Mouse (Mus musculus) retina, embryonic 14.5 days (tissue): ENCODE measurements at regions not wholly inside any gene's neighbourhood (a gene's known extent, or its start where the extent isn't known, plus 50 kb on each side); places are given as distances from the start of the nearest gene placed in this dataset.
A peak's percentile ranks its signal among the peaks of the same experiment; 100 is the strongest.
"Not testable (repeated sequence)": the region's sequence is repeated elsewhere in the genome, so short reads cannot be mapped to it uniquely, and the experiment has no call there.

ENCODE experiments used
- DNase-seq: peaks from one replicate; pipeline ENCODE4 v3.0.0-alpha.2; 2015; ENCODE audit warnings: low spot score

DNA sequence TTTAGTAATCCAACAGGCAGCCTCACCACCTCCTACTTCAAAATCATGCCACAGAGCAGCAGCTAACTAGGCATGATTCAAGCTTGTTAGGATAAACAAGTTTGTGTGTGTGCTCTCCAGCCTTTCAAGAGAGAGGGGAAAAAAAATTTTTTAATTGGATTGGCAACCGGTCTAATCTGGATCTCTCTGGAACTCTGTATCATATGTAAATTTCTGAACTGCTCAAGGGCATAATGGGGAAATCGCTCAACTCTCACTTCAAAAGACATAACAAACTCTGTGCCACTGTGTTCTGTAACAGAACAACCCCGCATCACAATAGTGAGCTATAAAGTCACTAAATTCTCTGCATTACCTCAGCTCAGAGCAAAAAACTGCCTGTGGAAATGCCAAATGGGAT lies 147.9 kb upstream of the Krtap11-1 start:
- no peak for DNase-seq

DNA sequence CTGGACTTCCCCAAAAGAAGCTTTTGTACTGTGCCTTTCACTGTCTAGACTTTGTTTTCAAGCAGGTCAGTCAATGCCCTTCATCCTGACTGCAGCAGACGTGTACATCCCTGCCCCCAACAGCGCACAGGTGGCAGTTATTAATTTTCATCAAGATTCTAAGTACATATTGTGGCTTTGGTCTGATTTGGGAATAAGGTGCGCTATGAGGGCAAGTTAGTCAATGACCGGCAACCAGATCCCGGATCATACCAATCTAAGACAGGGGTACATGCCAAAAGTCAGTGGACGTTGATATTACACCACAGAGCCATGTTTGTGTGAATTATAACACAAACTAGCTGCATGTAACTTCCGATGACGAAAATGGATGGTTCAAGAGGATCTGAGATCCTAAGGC lies 144.7 kb upstream of the Krtap11-1 start:
- not testable (repeated sequence) for DNase-seq

DNA sequence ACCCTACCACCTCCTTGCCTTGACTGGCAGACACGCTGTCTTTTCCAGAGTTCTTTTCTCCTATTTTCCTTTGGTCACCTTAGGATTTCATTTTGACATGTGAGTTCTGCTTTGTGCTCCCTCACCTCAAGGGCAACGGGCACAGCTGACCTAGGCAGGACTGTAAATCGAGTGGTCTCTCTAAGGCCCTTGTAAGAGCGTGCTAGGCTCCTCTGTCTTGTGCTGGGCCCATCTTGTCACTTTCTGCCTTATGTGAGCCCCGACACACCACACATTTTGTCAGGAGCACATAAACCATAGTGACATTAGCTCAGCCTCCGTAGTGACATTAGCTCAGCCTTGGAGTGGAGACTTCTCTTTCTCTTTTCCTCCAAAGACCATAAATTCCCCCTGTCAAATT lies 133.3 kb upstream of the Krtap11-1 start:
- no peak for DNase-seq

DNA sequence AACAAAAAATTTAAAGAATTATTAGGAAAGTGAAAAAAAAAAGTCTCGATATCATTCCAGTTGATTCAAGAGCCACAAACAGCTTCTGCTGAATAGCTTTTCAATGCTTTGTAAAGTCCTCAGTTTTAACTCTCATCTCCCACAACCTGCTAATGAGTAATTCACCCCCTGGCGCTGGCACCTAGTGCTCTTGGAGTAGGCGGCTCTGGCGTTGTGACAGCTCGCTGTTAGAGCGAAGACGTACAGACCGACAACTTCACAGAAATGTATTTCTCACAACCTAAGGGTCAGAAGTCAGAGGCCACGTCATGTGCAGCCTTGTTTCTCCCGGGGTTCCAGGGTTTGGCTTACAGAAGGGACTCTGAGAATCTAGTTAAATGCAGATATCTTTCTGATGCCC lies 132.2 kb upstream of the Krtap11-1 start:
- no peak for DNase-seq

DNA sequence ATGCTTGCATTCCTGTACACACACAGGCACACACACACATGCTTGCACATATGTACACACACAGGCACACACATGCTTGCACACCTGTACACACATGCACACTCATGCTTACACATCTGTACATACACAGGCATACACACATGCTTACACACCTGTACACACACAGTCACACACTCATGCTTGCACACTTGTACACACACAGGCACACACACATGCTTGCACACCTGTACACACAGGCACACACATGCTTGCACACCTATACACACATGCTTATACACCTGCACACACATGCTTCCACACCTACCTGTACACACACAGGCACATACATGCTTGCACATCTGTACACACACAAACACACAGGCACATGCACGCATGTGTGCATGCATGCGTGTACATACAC lies 131.4 kb upstream of the Krtap11-1 start:
- DNase-seq, result no peak

DNA sequence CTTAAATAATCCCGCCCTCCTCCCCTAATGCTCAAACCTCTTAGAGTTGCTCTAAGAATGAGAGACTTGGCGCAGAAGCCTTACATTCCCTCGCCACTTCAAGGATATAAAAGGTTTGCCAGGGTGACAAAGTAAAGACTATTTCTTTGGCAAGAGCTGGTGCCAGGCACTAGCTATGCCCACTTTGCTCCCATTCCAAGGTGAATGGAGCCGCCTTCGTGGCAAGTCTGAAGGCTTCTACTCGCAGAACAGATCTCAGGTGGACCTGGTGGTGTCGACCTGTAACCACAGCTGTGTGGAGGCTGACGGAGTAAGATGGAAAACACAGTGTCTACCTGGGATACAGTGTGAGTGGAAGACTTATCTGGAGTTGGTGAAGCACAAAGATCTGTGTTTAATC lies 130.8 kb upstream of the Krtap11-1 start:
- DNase-seq, result no peak

DNA sequence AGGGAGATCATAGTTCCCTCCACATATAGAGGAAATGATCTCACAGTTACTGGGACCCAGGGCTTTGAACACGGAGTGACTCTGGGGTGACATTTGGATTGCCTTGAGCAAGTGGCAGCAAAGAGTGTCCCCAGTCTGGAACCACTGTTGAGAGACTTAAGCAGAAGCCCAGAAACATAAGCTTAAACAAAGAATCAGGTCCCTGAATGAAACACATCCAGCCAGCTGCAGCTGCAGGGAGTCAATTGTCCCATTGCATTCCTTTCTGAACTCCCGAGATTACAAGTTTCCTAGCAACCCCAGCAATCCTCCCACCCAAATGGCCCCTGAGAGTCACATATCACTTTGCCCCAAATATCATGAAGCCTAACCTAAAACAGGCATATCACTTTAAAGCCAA lies 128.7 kb upstream of the Krtap11-1 start:
- peak; percentile 23 for DNase-seq

DNA sequence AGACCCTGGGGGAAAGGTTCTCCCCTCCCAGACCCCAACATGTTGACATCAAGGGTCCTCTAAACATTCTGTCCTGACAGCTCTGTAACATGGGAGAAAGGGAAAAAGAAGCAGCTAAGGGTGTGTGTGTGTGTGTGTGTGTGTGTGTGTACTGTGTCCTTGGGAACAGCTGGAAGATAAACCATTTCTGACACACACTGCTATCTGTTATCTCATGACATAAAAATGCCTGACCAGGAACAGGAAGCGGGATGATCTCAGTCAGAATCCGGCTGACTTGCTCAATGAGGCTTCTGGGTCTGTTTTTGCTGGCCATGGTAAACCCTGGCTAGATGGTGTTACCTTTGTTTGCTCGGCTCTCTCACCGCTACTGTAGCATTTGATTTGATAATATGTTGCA lies 124.8 kb upstream of the Krtap11-1 start:
- no peak for DNase-seq

DNA sequence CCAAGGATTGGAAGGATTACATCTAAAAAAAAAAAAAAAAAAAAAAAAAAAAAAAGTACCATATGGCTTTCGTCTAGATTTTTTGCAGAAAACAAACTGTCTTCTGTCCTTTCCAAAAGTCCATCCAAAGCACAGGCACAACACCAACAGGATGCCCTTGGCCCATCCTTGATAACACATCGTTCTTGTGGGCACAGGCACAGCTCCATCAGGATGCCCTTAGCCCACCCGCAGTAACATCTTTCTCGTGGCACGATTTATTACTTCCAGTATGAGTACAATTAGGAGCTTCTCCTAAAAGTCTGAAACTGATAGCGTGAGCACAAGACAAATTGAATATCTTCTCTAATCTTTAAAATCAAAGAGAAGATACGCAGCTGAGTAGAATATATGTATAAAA lies 124.4 kb upstream of the Krtap11-1 start:
- no peak for DNase-seq

DNA sequence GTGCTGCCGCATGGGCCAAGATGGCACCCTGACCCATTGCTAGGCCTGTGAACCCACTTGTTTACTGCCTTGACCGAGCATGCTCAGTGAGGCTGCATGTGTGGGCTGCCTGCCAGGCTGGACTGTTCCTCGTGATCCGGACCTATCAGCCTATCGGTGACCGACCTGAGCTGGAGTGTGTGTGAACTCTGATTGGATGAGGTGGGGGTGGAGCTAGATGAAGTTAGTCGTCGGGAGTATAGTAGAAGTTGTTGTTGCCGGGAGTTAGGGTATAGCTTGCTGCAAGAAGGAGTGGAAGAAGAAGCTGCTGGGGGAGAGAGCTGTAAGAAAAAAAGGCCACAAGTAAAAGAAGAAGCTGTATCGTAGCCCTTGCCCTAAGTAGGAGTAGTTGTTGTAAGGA lies 122.3 kb upstream of the Krtap11-1 start:
- DNase-seq, result no peak

DNA sequence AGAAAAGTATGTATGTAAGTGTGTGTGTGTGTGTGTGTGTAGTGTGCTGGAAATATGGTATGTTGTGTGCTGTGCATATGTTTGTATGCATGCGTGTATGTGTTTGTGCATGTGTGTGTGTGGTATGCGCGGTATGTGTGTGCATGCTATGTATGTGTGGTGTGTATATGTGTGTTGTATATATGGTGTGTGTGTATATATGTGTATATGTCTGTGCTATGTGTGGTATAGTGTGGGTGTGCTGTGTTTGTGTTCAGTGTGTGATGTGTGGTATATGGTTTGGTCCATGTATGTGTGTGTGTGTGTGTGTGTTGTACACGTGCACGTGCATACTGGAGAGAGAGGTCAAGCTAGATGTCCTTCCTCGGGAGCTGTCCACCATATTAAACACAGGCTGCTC lies 108.5 kb upstream of the Krtap11-1 start:
- no peak for DNase-seq

DNA sequence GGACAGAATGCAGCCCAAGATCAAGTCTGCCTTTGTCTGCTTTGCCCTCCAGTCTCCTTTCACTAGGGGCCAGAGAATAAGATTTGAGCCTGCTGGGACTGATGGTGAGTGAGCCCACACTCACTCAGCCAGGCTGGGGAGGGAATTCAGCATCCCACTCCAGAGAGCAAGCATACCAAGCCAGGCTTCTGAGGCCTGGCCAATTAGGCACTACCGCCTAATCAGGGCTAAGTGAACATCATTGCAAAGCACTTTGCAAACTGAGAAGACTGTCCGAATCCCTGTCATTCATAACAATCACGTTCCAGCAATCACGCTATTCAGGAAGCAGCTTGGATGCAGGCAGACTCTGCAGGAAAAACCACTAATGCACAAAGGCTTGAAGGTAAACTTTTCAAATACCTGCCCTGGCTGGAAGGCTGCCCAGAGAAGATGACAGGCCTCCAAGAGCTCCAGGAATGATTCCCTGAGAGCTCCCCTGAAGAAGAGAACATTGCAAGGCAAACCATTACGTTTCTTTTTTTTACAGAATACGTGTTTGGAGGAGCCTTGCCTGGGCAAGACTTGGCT lies 107.5 kb upstream of the Krtap11-1 start:
- DNase-seq, result no peak

DNA sequence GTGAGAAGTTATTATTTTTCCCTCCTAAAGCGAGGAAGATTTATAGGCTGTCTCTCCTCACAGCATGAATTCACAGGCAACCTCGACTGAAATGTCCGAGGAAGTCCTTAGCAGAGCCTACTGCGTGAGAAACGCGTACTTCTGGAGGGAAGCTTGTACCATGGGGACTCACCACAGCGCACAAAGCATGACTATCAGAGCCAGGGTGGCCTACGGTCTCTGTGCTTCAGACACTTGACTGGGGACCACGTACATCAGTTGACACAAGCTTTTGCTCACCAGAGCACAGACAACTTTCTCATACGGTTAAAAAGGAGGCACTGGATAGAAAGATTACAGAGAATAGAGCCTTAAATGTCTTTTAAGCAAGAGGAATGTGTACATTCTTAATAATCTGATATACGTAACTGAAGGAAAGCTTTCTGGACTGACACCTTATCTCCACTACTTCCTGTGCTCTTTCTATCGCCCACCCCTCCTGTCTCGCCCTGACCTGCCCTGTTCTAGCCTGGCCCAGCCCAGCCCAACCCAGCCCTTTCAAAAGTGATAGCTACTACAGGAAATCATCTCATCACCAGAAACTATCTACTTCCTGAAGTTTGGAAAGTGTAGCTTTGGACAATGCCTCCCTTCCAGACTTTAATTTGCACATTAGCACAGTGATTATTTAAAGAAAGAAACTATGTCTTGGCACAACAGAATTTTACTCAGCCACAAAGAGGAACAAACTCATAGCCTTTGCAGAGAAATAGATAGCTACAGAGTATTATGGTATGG lies 104.2 kb upstream of the Krtap11-1 start:
- no peak for DNase-seq

DNA sequence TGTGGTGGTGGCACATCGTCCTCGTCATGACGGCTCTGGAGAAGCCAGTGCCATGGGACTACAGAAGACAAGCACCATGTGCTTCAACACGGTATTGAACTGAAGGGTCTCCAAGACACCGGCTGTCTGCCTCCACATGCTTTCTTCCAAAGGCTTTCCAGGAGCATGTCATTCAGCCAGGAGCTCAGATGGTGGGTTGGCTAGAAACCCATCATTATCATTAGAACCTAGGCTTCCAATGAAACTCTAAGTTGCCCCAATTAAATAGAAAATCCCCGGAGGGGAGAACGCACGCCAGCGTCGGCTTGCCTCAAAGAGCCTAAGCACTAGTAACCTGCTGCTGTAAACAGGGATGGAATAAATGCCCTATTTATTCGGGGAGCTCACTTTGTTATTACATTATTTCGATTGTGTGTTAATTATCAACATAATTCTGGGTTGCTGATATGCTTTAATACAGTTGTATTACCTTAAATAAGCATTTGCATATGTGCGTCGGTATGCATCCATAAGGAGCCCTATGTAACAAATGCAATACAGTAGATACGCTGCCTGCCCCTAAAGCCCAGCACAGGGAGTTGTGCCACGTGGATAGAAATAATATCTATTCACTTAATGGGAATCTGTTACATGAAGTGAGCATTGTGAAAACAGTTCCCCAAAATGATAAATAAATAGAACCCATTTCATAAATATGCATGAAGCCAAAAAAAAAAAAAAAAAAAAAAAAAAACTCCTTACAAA lies 103.3 kb upstream of the Krtap11-1 start:
- DNase-seq, result no peak

DNA sequence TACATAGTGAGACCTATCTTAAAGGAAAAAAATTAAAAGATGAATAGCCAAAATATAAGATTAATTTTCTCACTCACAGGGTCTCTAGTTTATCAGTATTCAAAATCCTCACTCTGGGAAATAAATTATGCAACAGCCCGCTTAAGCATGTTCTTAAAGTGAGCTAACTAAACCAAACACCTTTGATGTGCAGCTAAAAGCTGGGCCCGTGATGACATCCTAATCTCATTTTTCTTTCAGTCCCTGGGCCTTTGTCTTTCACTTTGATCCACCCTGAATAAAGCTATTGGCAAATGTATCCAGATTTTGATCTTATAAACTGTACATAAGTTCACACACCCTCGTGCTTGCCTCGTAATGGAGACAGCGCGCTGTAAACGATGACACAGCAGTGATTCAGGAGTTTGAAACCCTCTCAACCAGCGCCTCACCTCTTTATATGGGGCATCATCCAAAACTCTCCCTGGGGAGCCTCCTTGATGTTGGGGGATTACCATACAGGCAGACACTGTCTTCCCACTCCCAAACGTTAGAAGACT lies 100.3 kb upstream of the Krtap11-1 start:
- no peak for DNase-seq

DNA sequence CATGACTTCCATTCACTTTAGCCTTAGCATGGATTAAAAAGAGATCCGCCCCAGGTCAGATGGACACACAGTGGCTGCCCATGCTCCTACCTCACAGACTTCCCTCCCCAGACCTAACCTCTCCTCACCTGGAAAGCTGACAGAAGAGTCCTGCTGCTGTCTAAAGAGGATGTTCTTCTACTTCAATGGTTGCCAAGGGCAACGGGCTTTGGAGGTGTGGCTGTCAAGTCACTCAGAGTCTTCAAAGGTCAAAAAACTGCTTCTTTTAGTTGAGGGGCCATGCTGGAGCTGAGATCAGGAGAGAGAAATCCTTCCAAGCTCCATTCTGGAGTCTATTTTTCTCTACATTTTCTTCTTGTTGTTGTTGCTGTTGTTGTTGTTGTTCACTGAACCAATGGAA lies 89.1 kb upstream of the Krtap11-1 start:
- no peak for DNase-seq

DNA sequence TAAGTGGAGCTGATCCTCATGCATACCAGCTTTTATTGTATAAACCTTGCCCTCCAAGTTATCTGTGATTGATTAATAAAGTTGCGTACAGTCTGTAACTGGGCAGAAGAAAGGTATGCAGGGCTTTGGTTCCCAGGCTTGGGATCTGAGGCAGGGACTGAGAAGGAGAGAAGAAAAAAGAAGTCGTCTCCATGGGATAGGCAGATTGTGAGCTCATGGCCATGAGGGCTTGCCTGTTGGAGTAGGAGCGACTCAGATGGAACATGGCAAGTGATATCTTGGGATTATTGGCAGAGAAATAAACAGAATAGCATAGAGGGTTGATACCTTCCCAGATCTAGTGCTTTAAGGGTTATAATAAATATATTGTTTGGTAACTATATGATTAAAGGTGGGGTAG lies 85.1 kb upstream of the Krtap11-1 start:
- DNase-seq, result no peak

DNA sequence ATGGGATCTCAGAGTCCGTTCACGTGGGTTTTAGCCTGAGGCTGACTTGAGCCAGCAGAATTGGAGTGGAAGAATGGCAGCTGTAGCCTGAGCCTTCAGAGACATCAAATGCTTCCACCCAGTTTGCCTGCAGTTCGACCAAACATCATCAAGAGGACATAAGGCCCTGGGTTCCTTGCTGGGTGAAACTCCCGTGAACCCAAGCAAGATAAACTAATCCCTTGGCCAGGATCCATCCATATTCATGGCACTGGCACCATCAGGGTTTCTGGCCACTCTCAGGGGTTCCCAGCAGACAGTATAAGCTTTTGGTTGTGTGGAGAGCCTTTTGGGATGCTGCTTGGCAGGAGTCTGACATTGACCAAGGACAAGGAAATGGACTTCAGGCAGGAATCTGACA lies 77.7 kb upstream of the Krtap11-1 start:
- no peak for DNase-seq

DNA sequence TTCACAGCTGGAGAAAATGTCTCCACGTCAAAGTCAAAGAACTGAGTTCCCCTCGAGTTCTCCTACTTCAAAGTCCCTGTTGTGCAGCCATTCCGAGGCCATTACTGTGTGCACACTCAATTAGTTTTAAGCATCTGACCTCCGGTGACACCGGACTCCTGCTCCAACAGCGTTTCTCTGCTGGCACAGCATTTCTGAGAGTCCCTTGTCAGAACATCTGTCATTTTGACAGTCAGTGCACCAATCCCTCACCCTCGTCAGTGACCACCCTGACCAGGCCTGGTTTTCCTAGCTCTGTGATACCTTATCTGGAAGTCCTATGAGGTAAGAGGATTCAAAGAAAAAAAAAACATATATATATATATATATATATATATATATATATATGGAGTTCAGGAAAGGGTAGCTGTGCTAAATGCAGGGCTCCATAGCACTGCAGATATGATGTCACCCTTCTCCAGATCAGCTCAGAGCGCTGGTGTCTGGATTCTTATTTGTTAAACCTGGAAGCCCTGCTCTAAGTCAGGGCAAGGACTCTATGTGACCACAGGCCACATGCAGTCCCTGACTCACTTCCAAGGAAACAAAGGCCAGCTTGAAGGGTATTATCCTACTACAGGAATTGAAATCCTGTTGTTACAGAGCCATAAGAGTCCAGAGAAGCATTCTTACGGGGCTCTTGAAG lies 63.1 kb upstream of the Krtap11-1 start:
- peak; percentile 36 for DNase-seq

DNA sequence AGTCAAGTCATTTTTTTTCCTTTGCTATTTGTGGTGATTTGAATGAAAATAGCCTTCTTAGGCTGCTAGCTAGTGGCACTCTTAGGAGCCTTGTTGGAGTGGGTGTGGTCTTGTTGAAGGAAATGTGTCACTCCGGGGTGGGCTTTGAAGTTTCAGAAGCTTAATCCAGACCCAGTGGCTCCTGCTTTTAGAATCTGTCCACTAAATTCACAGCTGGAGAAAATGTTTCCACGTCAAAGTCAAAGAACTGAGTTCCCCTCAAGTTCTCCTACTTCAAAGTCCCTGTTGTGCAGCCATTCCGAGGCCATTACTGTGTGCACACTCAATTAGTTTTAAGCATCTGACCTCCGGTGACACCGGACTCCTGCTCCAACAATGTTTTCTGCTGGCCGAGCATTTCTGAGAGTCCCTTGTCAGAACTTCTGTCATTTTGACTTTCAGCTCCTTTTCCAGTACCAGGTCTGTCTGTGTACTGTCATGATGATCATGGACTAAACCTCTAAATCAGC lies 61.2 kb upstream of the Krtap11-1 start:
- no peak for DNase-seq

DNA sequence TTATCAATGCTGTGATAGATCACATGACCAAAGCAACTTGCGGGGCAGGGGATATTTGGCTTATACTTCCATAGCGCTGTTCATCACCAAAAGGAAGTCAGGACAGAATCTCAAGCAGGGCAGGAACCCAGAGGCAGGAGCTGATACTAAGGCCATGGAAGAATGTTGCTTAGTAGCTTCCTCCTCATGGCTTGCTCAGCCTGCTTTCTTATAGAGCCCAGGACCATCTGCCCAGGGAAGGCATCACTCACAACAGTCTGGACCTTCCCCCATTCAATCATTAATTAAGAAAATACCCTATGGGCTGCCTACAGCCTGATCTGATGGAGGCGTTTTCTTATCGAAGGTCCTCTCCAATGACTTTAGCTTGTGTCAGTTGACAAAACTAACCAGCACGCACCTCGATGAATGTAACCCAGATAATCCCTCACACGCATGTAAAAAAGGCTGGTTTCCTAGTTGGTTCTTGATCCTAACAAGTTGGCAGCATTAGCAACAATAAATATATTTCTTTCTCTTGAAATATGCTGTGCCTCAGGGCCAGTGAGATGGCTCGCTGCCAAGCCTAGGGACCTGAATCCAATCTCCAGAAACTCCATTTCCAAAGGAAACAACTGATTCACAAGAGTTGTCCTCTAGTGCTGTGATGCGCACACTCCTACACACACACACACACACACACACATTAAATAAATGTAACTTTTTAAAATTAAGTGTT lies 60.6 kb upstream of the Krtap11-1 start:
- DNase-seq, result no peak

DNA sequence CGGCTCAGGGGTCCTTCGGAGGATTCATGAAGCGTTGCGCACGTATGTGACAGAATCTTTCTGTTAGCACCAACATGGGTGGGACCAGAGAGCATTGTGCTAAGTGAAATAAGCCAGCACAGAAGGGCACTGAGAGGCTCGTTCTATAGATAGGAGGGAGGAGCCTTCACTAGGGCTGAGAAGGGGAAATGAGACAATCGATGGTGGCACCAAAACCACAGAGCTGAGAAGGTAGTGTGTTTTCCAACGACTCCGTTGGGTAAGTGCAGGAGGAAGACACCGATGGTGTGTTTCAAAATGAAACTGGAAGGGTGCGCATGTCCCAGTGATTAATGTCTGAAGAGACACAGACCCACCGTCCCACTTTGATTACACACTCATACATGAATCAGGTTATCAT lies 54.7 kb upstream of the Krtap11-1 start:
- DNase-seq, result no peak
